Mouse (Mus musculus): Measurements from ENCODE around the gene Fggy.
A peak's percentile ranks its signal among the peaks of the same experiment; 100 is the strongest.

Gene Fggy

GRCm38 (mm10) chr4:95590878-95591277, 33.6 kb downstream of the Fggy start:
- DNase-seq (ENCODE audit: low spot score in 2 of 2): no peak

GRCm38 (mm10) chr4:95597208-95597607, 39.9 kb downstream of the Fggy start:
- DNase-seq (ENCODE audit: low spot score in 2 of 2): no peak

GRCm38 (mm10) chr4:95601776-95602175, 44.5 kb downstream of the Fggy start:
- DNase-seq (ENCODE audit: low spot score in 2 of 2): no peak

GRCm38 (mm10) chr4:95603254-95603653, 45.9 kb downstream of the Fggy start:
- DNase-seq (ENCODE audit: low spot score in 2 of 2): no peak

GRCm38 (mm10) chr4:95610663-95611062, 53.4 kb downstream of the Fggy start:
- no peak for DNase-seq (ENCODE audit: low spot score in 2 of 2)

GRCm38 (mm10) chr4:95611390-95611789, 54.1 kb downstream of the Fggy start:
- no peak for DNase-seq (ENCODE audit: low spot score in 2 of 2)

GRCm38 (mm10) chr4:95621046-95621445, 63.7 kb downstream of the Fggy start:
- no peak for DNase-seq (ENCODE audit: low spot score in 2 of 2)

GRCm38 (mm10) chr4:95624696-95625095, 67.4 kb downstream of the Fggy start:
- no peak for DNase-seq (ENCODE audit: low spot score in 2 of 2)

- no peak for DNase-seq (ENCODE audit: low spot score in 2 of 2)
Measured at GRCm38 (mm10) chr4:95625651-95626050, 68.3 kb downstream of the Fggy start.

- no peak for DNase-seq (ENCODE audit: low spot score in 2 of 2)
Measured at GRCm38 (mm10) chr4:95626186-95626585, 68.9 kb downstream of the Fggy start.

- no peak for DNase-seq (ENCODE audit: low spot score in 2 of 2)
Measured at GRCm38 (mm10) chr4:95634903-95635302, 77.6 kb downstream of the Fggy start.

- DNase-seq (ENCODE audit: low spot score in 2 of 2): peak in 1 of 2 experiments; percentile 24
Measured at GRCm38 (mm10) chr4:95636937-95637749, 79.8 kb downstream of the Fggy start.

- no peak for DNase-seq (ENCODE audit: low spot score in 2 of 2)
Measured at GRCm38 (mm10) chr4:95638063-95638462, 80.8 kb downstream of the Fggy start.

- no peak for DNase-seq (ENCODE audit: low spot score in 2 of 2)
Measured at GRCm38 (mm10) chr4:95640831-95641230, 83.5 kb downstream of the Fggy start.

- DNase-seq (ENCODE audit: low spot score in 2 of 2): no peak
Measured at GRCm38 (mm10) chr4:95644048-95644447, 86.7 kb downstream of the Fggy start.

GRCm38 (mm10) chr4:95648801-95649551, 91.7 kb downstream of the Fggy start:
- no peak for DNase-seq (ENCODE audit: low spot score in 2 of 2)

- no peak for DNase-seq (ENCODE audit: low spot score in 2 of 2)
Measured at GRCm38 (mm10) chr4:95649552-95649905, 92.2 kb downstream of the Fggy start.

GRCm38 (mm10) chr4:95649980-95650379, 92.7 kb downstream of the Fggy start:
- DNase-seq (ENCODE audit: low spot score in 2 of 2): no peak

GRCm38 (mm10) chr4:95652044-95652443, 94.7 kb downstream of the Fggy start:
- DNase-seq (ENCODE audit: low spot score in 2 of 2): peak in 1 of 2 experiments; percentile 18

GRCm38 (mm10) chr4:95653296-95653912, 96.1 kb downstream of the Fggy start:
- no peak for DNase-seq (ENCODE audit: low spot score in 2 of 2)

GRCm38 (mm10) chr4:95653913-95654301, 96.6 kb downstream of the Fggy start:
- no peak for DNase-seq (ENCODE audit: low spot score in 2 of 2)

GRCm38 (mm10) chr4:95659024-95659423, 101.7 kb downstream of the Fggy start:
- no peak for DNase-seq (ENCODE audit: low spot score in 2 of 2)

- DNase-seq (ENCODE audit: low spot score in 2 of 2): no peak
Measured at GRCm38 (mm10) chr4:95663596-95663995, 106.3 kb downstream of the Fggy start.

All from cerebellum, postnatal 4 days (tissue).